Mouse (Mus musculus) heart, postnatal 36 days (tissue): ENCODE measurements at regions not wholly inside any gene's neighbourhood (a gene's known extent, or its start where the extent isn't known, plus 50 kb on each side); places are given as distances from the start of the nearest gene placed in this dataset.

Experiments
- DNase-seq, 2 experiments: peaks; one replicate each; pipeline ENCODE4 v3.0.0; 2021 to 2022
- intact Hi-C: fragments of 180-260 bp; cut with DNase I; formaldehyde crosslinking; loops from one replicate; pipeline ENCODE4 v1.15.1; 2025

DNA sequence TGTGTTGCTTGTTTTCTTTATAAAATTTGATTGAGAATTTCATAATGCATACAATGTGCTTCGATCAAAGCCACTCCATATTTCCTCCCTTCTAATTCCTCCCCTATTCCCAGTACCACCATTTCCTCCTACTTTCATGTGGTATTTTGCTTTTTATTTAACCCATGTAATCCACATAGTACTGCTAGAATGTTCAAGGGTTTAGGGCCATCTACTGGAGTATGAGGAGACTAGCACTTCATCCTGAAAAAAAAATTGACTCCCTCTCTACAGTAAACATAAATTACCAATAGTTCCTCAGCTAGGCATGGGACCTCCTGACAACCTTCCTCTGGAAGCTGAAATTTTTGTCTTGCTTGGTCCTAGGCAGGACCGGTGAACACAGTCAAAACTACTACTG, 163.0 kb downstream of the Gpr165 start:
- intact Hi-C loops = no loop called here
- no peak for DNase-seq

DNA sequence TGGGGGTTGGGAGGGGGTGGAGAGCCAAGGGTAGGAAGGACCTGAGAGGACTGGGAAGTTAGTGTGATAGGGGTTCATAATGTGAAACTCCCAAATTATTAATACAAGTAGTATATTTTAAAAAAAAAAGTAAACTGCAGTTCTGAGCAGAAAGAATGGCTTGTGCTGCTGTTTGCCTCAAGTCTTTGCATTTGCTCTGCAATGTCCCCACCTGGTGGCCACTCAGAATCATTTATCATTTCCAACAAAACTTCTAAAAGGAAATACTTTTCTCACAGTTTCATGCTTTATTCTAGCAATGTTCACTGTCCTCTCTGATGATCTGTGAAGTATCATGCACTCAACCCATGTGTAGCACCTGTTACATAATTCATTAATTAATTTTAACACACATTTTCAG, 165.5 kb downstream of the Gpr165 start:
- intact Hi-C loops = loop anchor here (2.0 kb wide), 1 partner anchor 868 kb away; no protein-coding TSS in a partner anchor
- peak in 1 of 2 experiments; percentile 2 for DNase-seq

DNA sequence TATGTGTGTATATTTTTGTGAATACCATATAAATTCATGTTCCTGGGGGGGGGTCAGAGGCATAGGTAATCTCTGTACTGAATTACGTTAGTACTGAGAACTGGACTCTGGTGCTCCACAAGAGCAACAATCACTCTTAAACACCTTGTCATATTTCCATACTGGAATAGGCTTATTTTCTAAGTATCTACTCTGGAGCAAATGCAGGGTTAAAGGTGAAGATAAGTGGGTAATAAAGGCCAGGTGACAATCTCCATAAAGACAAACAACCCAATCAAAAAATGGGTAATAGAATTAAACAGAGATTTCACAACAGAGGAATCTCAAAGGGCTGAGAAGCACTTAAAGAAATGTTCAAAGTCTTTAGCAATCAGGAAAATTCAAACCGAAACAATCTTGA, 165.9 kb downstream of the Gpr165 start:
- intact Hi-C loops = loop anchor here (2.0 kb wide), 1 partner anchor 868 kb away; no protein-coding TSS in a partner anchor
- DNase-seq = no peak

DNA sequence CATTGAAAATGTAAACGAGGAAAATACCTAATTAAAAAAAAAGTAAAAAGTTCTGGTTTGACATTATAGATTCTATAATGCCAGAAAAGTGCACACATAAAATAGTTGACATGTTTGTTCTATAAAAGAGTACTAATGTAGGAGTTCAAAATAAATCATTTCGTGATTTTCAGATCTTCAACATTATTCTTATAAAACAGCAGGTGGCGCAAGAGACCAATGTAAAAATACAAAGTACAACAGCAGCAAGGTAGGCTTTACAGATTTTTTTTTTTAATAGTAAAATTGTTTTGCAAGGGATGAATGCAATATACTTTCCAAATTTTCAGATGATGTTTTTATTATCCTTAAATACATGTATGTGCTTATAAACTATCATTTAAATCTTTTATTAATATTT, 171.8 kb upstream of the Pgr15l start:
- no peak for DNase-seq
- intact Hi-C loops = loop anchor here (1.0 to 10.0 kb wide), 2 partner anchors 533 to 1714 kb away; no protein-coding TSS in a partner anchor
